Mouse (Mus musculus) limb, embryonic 13.5 days (tissue): ENCODE measurements around the gene Chrm1. TPM values are rescaled to one million over a fixed set of nuclear protein-coding genes. Genes with fewer than 3 reads are reported as not detected.
"Not testable (repeated sequence)": the region's sequence is repeated elsewhere in the genome, so short reads cannot be mapped to it uniquely, and the experiment has no call there.

ENCODE experiments used
- ATAC-seq: fragments of 200-750 bp; cut with Nextera tagmentation; 2 replicates; pipeline ENCODE4 v1.8.0; 2017; ENCODE audit warnings: low read depth, moderate number of reproducible peaks, moderate TSS enrichment; ENCODE audit not compliant: low FRiP score
- H3K27ac ChIP-seq: fragments of 300-500 bp; sonication (generic); 2 replicates; pipeline ENCODE4 v1.5.1; 2015; ENCODE audit warnings: inconsistent platforms, mild to moderate bottlenecking, moderate library complexity
- H3K27me3 ChIP-seq: fragments of 300-500 bp; sonication (generic); 2 replicates; pipeline ENCODE4 v1.6.1; 2015; ENCODE audit warnings: mild to moderate bottlenecking, inconsistent platforms
- H3K36me3 ChIP-seq: fragments of 300-500 bp; sonication (generic); 2 replicates; pipeline ENCODE4 v1.6.1; 2015; ENCODE audit warnings: inconsistent platforms, mild to moderate bottlenecking, moderate library complexity
- H3K4me1 ChIP-seq: fragments of 300-500 bp; sonication (generic); 2 replicates; pipeline ENCODE4 v1.6.1; 2015; ENCODE audit warnings: inconsistent platforms
- H3K4me2 ChIP-seq: fragments of 300-500 bp; sonication (generic); replicated peaks from 2 replicates; pipeline ENCODE4 v1.6.1; 2015; ENCODE audit warnings: inconsistent platforms, mild to moderate bottlenecking, moderate library complexity
- H3K4me3 ChIP-seq: fragments of 300-500 bp; sonication (generic); 2 replicates; pipeline ENCODE4 v1.5.1; 2015; ENCODE audit warnings: moderate library complexity, mild to moderate bottlenecking, inconsistent platforms
- H3K9ac ChIP-seq: fragments of 300-500 bp; sonication (generic); 2 replicates; pipeline ENCODE4 v1.6.1; 2015; ENCODE audit warnings: mild to moderate bottlenecking, inconsistent platforms
- H3K9me3 ChIP-seq: fragments of 300-500 bp; sonication (generic); 2 replicates; pipeline ENCODE4 v1.6.1; 2016; ENCODE audit warnings: inconsistent platforms
- WGBS: fragments of 180-500 bp; shearing (Covaris S2); methylation state at CpG from one replicate; pipeline ENCODE4 v1.1.7; 2015; 5-methylcytosine and 5-hydroxymethylcytosine counted together
- polyA plus RNA-seq: library from polyadenylated mRNA; unstranded; fragments of >200 nt; fragmentation: Nextera tagmentation; extraction: Ambion mirVana; gene quantifications from 2 replicates; pipeline ENCODE4 v1.2.1, GENCODE M21; 2015

Gene Chrm1
- polyA plus RNA-seq, 1 experiment from 2014 or later, result 0.71 TPM

- ATAC-seq, result no peak
- Histone ChIP-seq H3K9ac (peak overlapping the region; percentile 81), H3K36me3 (peaks cover 29% of the 10 kb centered on the region), H3K27me3 (no peaks in the 10 kb centered on the region), H3K4me3 (peak overlapping the region; percentile 83), H3K27ac (peak overlapping the region; percentile 97; the same call in 1 of the 2 replicates), H3K4me2 (peak overlapping the region; percentile 79), H3K9me3 (no peaks in the 10 kb centered on the region), H3K4me1 (peaks cover 33% of the 10 kb centered on the region)
- WGBS, result 51% methylated on average over 4 of the region's 4 CpGs
These were observed 58.4 kb downstream of the Chrm1 start for GRCm38 (mm10) chr19:8722021-8722420.

GRCm38 (mm10) chr19:8722559-8722906 lies 58.9 kb downstream of the Chrm1 start:
- Histone ChIP-seq H3K9ac (peak overlapping the region; percentile 81), H3K36me3 (peaks cover 30% of the 10 kb centered on the region), H3K4me3 (peak overlapping the region; percentile 83), H3K27me3 (no peaks in the 10 kb centered on the region), H3K9me3 (no peaks in the 10 kb centered on the region), H3K4me2 (peak overlapping the region; percentile 79), H3K27ac (peak overlapping the region; percentile 97), H3K4me1 (peaks cover 33% of the 10 kb centered on the region)
- ATAC-seq, result no peak
- WGBS, result 1% methylated on average over 5 of the region's 5 CpGs

- Histone ChIP-seq H3K9me3 (no peaks in the 10 kb centered on the region), H3K4me2 (peak within 1 kb of the TSS; percentile 79), H3K9ac (peak within 1 kb of the TSS; percentile 98), H3K36me3 (peaks cover 30% of the 10 kb centered on the region), H3K4me1 (peaks cover 33% of the 10 kb centered on the region), H3K27me3 (no peaks in the 10 kb centered on the region), H3K4me3 (peak within 1 kb of the TSS; percentile 83), H3K27ac (peak within 1 kb of the TSS; percentile 97)
- peak; percentile 95 for ATAC-seq
- under 1% methylated on average over 50 of the region's 50 CpGs for WGBS
These were observed 59.5 kb downstream of the Chrm1 start, which contains the start of gene Slc3a2 for GRCm38 (mm10) chr19:8722907-8723573. Slc3a2 (minus strand) TSS chr19:8723369.

GRCm38 (mm10) chr19:8723574-8724346 lies 60.2 kb downstream of the Chrm1 start:
- whole genome bisulfite sequencing, result under 1% methylated on average over 20 of the region's 20 CpGs
- no peak for ATAC-seq
- Histone ChIP-seq H3K9me3 (no peaks in the 10 kb centered on the region), H3K36me3 (peaks cover 30% of the 10 kb centered on the region), H3K27ac (peak overlapping the region; percentile 89), H3K4me3 (peak overlapping the region; percentile 83), H3K27me3 (no peaks in the 10 kb centered on the region), H3K9ac (peak overlapping the region; percentile 98), H3K4me1 (peaks cover 33% of the 10 kb centered on the region), H3K4me2 (peak overlapping the region; percentile 76)

GRCm38 (mm10) chr19:8724392-8724791 lies 60.8 kb downstream of the Chrm1 start:
- no peaks in the 10 kb centered on the region for H3K9me3 ChIP-seq
- peak overlapping the region; percentile 83 for H3K4me3 ChIP-seq
- H3K4me1 ChIP-seq, result peaks cover 33% of the 10 kb centered on the region
- peak overlapping the region; percentile 98 for H3K9ac ChIP-seq
- no peaks in the 10 kb centered on the region for H3K27me3 ChIP-seq
- peaks cover 30% of the 10 kb centered on the region for H3K36me3 ChIP-seq
- ATAC-seq, result no peak
- WGBS, result 1% methylated on average over 2 of the region's 2 CpGs
- peak overlapping the region; percentile 76 for H3K4me2 ChIP-seq
- peak overlapping the region; percentile 89 for H3K27ac ChIP-seq

- ATAC-seq, result no peak
- H3K4me2 ChIP-seq, result peak overlapping the region; percentile 76
- peak overlapping the region; percentile 98 for H3K9ac ChIP-seq
- H3K27ac ChIP-seq, result no peak overlapping the region; the same call in 1 of the 2 replicates
- H3K27me3 ChIP-seq, result no peaks in the 10 kb centered on the region
- H3K9me3 ChIP-seq, result no peaks in the 10 kb centered on the region
- WGBS, result 55% methylated on average over 4 of the region's 4 CpGs
- peaks cover 30% of the 10 kb centered on the region for H3K36me3 ChIP-seq
- peaks cover 33% of the 10 kb centered on the region for H3K4me1 ChIP-seq
- H3K4me3 ChIP-seq, result peak overlapping the region; percentile 83
These were observed 61.6 kb downstream of the Chrm1 start for GRCm38 (mm10) chr19:8725081-8725613.

- Histone ChIP-seq H3K36me3 (peaks cover 30% of the 10 kb centered on the region), H3K4me1 (peaks cover 25% of the 10 kb centered on the region), H3K9ac (no peak overlapping the region), H3K9me3 (no peaks in the 10 kb centered on the region), H3K4me3 (peak overlapping the region; percentile 83; the same call in 1 of the 2 replicates), H3K4me2 (peak overlapping the region; percentile 9; the same call in 1 of the 2 replicates), H3K27ac (no peak overlapping the region), H3K27me3 (no peaks in the 10 kb centered on the region)
- ATAC-seq, result no peak
- 13% methylated on average over 3 of the region's 3 CpGs for WGBS
These were observed 63.2 kb downstream of the Chrm1 start for GRCm38 (mm10) chr19:8726609-8727390.

GRCm38 (mm10) chr19:8727495-8728114 lies 64.0 kb downstream of the Chrm1 start:
- Histone ChIP-seq H3K9ac (no peak overlapping the region), H3K27me3 (no peaks in the 10 kb centered on the region), H3K4me3 (no peak overlapping the region), H3K36me3 (peaks cover 30% of the 10 kb centered on the region), H3K4me2 (no peak overlapping the region), H3K27ac (no peak overlapping the region), H3K9me3 (no peaks in the 10 kb centered on the region), H3K4me1 (peaks cover 19% of the 10 kb centered on the region)
- no peak for ATAC-seq
- 18% methylated on average over 5 of the region's 5 CpGs for WGBS

- not testable (repeated sequence) for H3K9ac ChIP-seq
These were observed 64.9 kb downstream of the Chrm1 start for GRCm38 (mm10) chr19:8728335-8729099.

More at GRCm38 (mm10) chr19:8728335-8729099, 64.9 kb downstream of the Chrm1 start:
- Histone ChIP-seq H3K4me1 (peaks cover 19% of the 10 kb centered on the region), H3K36me3 (peaks cover 30% of the 10 kb centered on the region)
- not testable (repeated sequence) for H3K27me3 ChIP-seq, H3K9me3 ChIP-seq, H3K27ac ChIP-seq, H3K4me3 ChIP-seq, H3K4me2 ChIP-seq, ATAC-seq
- WGBS, result 57% methylated on average over 3 of the region's 3 CpGs
